Mouse (Mus musculus): ENCODE data around the gene Gm8334. TPM values are rescaled to one million over a fixed set of nuclear protein-coding genes. Genes with fewer than 3 reads are reported as not detected.
"Not testable (repeated sequence)": the region's sequence is repeated elsewhere in the genome, so short reads cannot be mapped to it uniquely, and the experiment has no call there.

Gm8334 gene
- not detected in 2 replicates for polyA plus RNA-seq (2016; fragmentation: Nextera tagmentation; extraction: Ambion mirVana)

DNA sequence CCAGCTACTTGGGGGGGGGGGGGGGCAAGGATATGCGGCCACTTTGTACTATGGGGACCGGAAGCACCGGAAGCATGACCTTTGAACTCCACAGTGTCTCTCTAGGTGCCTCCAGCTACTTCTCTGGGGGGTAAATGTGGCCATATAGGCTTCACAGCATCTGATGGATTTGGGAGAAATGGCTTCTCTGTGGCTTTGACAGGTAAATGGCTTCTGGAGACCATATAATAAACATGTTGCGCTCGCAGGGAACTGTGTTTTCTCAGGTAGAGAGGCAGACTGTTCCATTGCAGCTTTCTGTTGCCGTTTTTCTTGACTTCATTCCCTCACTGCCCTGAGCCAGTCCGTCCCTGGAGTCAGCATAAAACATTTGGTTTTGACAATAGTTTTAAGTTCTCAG is at the start of gene Gm8334:
TSS of gene Gm8334 (minus strand) at position 101 of the 400 bp plus-strand sequence.
- not testable (repeated sequence) for ATAC-seq (ENCODE audit: insufficient number of reproducible peaks, insufficient read depth, low FRiP score, low TSS enrichment)
- WGBS: 76% methylated on average over 4 of the region's 7 CpGs

DNA sequence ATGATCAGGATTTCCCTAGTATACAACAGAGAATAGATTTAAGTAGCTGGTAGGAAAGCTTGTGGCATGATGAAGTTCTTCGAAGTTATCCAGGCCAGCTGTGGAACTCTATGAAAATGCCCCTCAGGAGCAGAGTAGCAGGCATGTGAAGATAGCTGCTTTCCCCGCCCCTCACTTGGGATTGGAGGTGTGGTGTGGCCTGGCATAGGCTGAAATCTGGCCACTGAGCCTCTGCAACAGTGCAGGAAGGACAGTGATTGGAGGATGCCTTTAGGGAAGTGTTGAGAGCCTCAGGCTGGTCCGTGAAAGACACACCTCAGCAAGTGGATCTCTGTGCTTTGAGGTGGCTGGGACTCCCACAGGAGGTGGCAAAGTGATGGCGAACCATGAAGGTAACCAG is 48.3 kb upstream of the Gm8334 start, which contains the start of gene Gm15127:
TSS of gene Gm15127 (plus strand) at position 301 of the 400 bp plus-strand sequence.
- H3K9ac ChIP-seq; H3K27me3 ChIP-seq; H3K4me1 ChIP-seq; H3K9me3 ChIP-seq; H3K4me3 ChIP-seq; ATAC-seq (ENCODE audit: insufficient number of reproducible peaks, insufficient read depth, low FRiP score, low TSS enrichment); H3K36me3 ChIP-seq; H3K27ac ChIP-seq; H3K4me2 ChIP-seq (replicated peaks): not testable (repeated sequence)
- WGBS: 89% methylated on average over 3 of the region's 4 CpGs

More for the DNA sequence above, at the start of gene Gm8334:
- H3K4me1 ChIP-seq; H3K27me3 ChIP-seq; H3K4me2 ChIP-seq (replicated peaks); H3K4me3 ChIP-seq; H3K9me3 ChIP-seq; H3K9ac ChIP-seq; H3K27ac ChIP-seq; H3K36me3 ChIP-seq: not testable (repeated sequence)

Other genes starting within 250 kb of the Gm8334 start
- gene Gm15114, start 126.2 kb downstream of the Gm8334 start, polyA plus RNA-seq (2016; fragmentation: Nextera tagmentation; extraction: Ambion mirVana): not detected in 2 replicates
- gene Gm15127, start 48.4 kb upstream of the Gm8334 start, polyA plus RNA-seq (2016; fragmentation: Nextera tagmentation; extraction: Ambion mirVana): not detected in 2 replicates
- gene Luzp4, start 242.5 kb upstream of the Gm8334 start, polyA plus RNA-seq (2016; fragmentation: Nextera tagmentation; extraction: Ambion mirVana): not detected in 2 replicates

Measured in embryonic facial prominence, embryonic 12.5 days (tissue).